Mouse (Mus musculus) megakaryocyte-erythroid progenitor cell, adult 5-6 weeks (primary cell): ENCODE results near the gene Apol8. TPM values are rescaled to one million over a fixed set of nuclear protein-coding genes. Genes with fewer than 3 reads are reported as not detected.
"Not testable (repeated sequence)": the region's sequence is repeated elsewhere in the genome, so short reads cannot be mapped to it uniquely, and the experiment has no call there.

Experiments used
- ATAC-seq: replicated peaks from 2 replicates; pipeline ENCODE4 v1.8.0; 2016; ENCODE audit warnings: mild to moderate bottlenecking, inconsistent platforms; ENCODE audit not compliant: severe bottlenecking, poor library complexity, low FRiP score, low TSS enrichment
- total RNA-seq, 2 experiments: library from RNA; stranded (forward) in 1 of 2; stranded (reverse) in 1 of 2; fragments of 200-1000, 215-1000 nt in 1 of 2; fragments of >200 nt in 1 of 2; fragmentation: Nextera tagmentation in 1 of 2; gene quantifications; 2 replicates each; pipeline ENCODE4 v1.2.3; 2014 to 2017

Gene Apol8
- total RNA-seq, 2 experiments from 2014 or later: 1.6 to 3.8 TPM

GRCm38 (mm10) chr15:77761083-77761482 lies 4.3 kb upstream of the Apol8 start:
- no peak for ATAC-seq

GRCm38 (mm10) chr15:77760037-77760436 lies 3.2 kb upstream of the Apol8 start:
- no peak for ATAC-seq

- no peak for ATAC-seq
Measured at GRCm38 (mm10) chr15:77757586-77758226, 903 bp upstream of the Apol8 start.

GRCm38 (mm10) chr15:77756081-77756480 lies 722 bp downstream of the Apol8 start:
- ATAC-seq: no peak

GRCm38 (mm10) chr15:77755132-77755531 lies 1.7 kb downstream of the Apol8 start:
- ATAC-seq: peak; percentile 45

GRCm38 (mm10) chr15:77752443-77752842 lies 4.4 kb downstream of the Apol8 start:
- ATAC-seq: no peak

GRCm38 (mm10) chr15:77750461-77750860 lies 6.3 kb downstream of the Apol8 start:
- ATAC-seq: peak; percentile 62

GRCm38 (mm10) chr15:77749717-77750116 lies 7.1 kb downstream of the Apol8 start:
- no peak for ATAC-seq

GRCm38 (mm10) chr15:77748414-77748813 lies 8.4 kb downstream of the Apol8 start:
- ATAC-seq: no peak

GRCm38 (mm10) chr15:77746326-77746725 lies 10.5 kb downstream of the Apol8 start:
- ATAC-seq: no peak

GRCm38 (mm10) chr15:77745081-77745480 lies 11.7 kb downstream of the Apol8 start:
- ATAC-seq: no peak

- no peak for ATAC-seq
Measured at GRCm38 (mm10) chr15:77744632-77745031, 12.2 kb downstream of the Apol8 start.

GRCm38 (mm10) chr15:77741556-77741955 lies 15.2 kb downstream of the Apol8 start:
- ATAC-seq: not testable (repeated sequence)

GRCm38 (mm10) chr15:77740511-77741297 lies 16.1 kb downstream of the Apol8 start:
- peak; percentile 78 for ATAC-seq

- not testable (repeated sequence) for ATAC-seq
Measured at GRCm38 (mm10) chr15:77733903-77734302, 22.9 kb downstream of the Apol8 start.

- ATAC-seq: peak; percentile 66
Measured at GRCm38 (mm10) chr15:77733380-77733779, 23.4 kb downstream of the Apol8 start.

- ATAC-seq: not testable (repeated sequence)
Measured at GRCm38 (mm10) chr15:77732851-77733250, 24.0 kb downstream of the Apol8 start.

- no peak for ATAC-seq
Measured at GRCm38 (mm10) chr15:77731605-77732004, 25.2 kb downstream of the Apol8 start.

- ATAC-seq: not testable (repeated sequence)
Measured at GRCm38 (mm10) chr15:77728739-77729138, 28.1 kb downstream of the Apol8 start, which contains the start of gene Apol9b. Gene Apol9b (plus strand): TSS chr15:77729039.

GRCm38 (mm10) chr15:77727745-77728144 lies 29.1 kb downstream of the Apol8 start:
- ATAC-seq: not testable (repeated sequence)

GRCm38 (mm10) chr15:77727139-77727538 lies 29.7 kb downstream of the Apol8 start:
- peak; percentile 69; the same call in 1 of the 2 replicates for ATAC-seq
